Mouse (Mus musculus): ENCODE results near the gene Npb.

GRCm38 (mm10) chr11:120630401-120630871 lies 22.2 kb downstream of the Npb start:
- TF ChIP-seq CTCF (IDR thresholded peaks at IDR 0.05 in 2 of 3, conservative IDR thresholded peaks at IDR 0.05 in 1 of 3; ENCODE audit: control insufficient read depth in 1 of 3, insufficient read depth in 1 of 3, low read depth in 2 of 3, low read length in 3 of 3, poor library complexity in 1 of 3, severe bottlenecking in 1 of 3) = no peak
- no peak for TF ChIP-seq EP300 (IDR thresholded peaks at IDR 0.05; ENCODE audit: low read depth in 1 of 2, low read length in 2 of 2)
- TF ChIP-seq CHD2 (IDR thresholded peaks at IDR 0.05; ENCODE audit: low read length) = no peak

All from MEL (cell line).